Mouse (Mus musculus): ENCODE results near the gene Atp6v1fnb.
A peak's percentile ranks its signal among the peaks of the same experiment; 100 is the strongest.

Gene Atp6v1fnb

GRCm38 (mm10) chr6:29471137-29471536 is at the start of gene Atp6v1fnb:
Atp6v1fnb (plus strand) TSS chr6:29471437.
- DNase-seq (ENCODE audit: low spot score): no peak

DNA sequence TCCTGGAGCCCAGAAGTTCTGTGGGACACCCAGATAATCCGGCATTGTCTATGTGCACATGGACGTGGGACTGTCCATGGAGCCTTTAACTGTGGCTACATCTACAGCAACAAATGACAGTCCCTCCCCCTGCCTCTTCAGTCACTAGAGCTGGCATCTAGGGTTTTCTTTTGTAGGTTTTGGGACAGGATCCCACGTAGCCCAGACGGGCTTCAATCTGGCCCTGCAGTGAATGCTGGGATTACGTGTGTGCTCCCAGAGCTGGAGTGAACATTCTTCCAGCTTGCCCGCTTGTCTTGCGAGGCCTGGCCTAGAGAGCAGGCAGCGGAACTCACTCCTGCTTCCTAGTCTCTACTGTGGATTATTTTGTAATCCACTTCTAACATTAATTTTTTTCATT is 46.1 kb upstream of the Atp6v1fnb start:
- no peak for DNase-seq (ENCODE audit: low spot score)

DNA sequence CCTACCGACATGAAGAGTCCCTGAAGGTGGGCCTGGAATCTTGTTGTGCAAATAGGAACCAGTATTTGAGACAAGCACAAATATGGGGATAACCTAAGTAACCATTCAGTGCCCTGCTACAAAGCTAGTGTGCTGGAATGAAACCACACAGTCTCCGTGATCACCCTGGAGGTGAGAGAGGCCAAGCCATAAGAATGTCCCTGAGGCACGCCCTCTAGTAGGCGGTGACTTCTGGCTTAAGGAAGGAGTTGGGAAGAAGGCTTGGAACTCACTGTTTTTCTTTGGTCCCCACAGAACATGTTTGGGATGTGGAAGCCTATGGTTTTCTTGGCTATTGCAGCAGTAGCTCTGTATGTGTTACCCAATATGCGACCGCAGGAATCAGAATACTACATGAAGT is 44.9 kb upstream of the Atp6v1fnb start:
- DNase-seq (ENCODE audit: low spot score): no peak

DNA sequence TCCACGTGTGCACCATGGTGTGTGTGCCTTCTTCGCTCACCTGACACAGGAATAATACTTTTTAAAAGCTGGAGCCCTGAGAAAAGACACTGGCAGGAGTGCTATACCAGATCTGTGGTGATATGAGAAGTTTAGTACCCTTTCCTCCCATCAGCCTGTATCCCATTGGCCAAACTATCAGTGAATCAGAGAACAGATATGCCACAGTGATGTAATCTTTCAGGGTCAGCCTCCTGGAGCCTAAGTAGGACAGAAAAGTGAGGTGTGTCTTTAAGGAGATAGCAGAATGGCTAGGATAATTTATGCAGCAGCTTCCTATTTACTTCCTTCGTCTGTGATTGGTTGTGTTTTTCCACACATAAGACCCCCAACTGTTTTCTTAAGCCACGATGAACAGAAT is 43.1 kb upstream of the Atp6v1fnb start:
- DNase-seq (ENCODE audit: low spot score): no peak

DNA sequence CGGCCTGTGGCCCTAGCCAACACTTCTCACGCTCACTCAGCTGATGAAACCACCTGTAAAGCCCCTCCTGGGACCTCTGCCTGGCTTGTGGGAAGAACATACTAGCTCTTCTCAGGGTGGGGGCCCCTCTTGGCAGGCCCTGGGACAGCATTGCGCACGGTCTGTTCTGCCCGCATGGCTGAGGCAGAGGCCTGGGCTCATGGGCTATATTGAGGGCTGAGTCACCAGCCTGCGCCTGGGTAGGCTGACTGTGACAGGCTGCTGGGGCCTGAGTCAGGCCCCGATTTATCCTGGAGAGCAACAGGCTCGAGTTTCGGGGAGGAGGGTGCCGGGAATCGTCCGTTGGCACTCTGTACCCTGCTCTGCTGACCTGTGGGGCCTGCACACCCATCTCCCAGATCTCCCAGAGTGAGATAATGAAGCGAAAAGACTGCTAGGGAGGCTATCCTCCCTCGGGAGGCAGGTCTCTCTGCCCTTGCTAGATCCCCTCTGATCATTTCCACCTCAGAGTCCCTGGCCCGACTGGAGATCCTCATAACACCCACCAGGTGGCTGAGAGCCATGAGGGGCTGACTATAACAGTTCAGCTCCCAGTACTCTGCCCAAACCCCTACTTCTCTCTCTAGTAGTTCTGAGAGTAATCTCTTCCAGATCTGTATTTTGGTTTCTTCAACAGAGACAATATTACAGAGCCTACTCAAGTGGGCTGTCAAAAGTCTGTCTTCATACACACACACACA is 40.4 kb upstream of the Atp6v1fnb start:
- DNase-seq (ENCODE audit: low spot score): no peak

DNA sequence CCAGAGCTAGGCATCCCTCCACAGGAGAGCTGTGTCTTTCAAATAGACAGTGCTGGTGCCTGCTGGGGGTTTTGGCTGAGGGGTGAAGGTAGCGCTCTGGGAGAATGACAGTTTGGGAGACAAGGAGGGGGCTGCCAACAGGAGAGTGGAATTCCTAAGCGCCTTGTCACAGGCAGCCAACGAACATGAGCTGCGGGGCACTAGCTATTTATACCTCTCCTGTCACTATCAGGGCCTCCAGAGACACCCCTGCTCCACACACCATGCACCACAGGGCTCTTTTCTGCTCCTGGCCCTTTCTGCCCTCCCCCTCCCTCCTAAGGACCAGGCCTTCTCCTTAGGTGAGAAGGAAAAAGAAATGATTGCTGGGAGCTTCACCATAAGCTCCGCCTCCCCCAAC is 39.8 kb upstream of the Atp6v1fnb start:
- no peak for DNase-seq (ENCODE audit: low spot score)

DNA sequence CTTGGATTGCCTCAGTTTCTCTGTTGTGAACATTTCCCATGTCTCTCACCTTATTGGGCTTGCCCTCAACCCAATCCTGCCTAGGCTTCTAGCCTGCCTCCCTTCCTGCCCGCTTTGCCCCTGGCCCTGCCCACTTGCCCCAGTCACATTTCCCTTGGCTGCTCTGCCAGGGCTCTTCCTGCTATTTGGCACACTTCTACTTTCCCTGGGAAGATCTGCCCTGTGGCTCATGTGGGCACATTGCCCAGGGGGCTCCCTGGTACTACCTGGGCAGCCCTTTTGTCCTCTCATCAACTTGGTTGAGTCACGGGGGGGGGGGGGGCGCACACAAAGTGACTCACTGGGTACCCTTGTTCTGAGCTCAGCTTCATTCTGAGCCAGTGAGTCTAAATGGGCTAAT is 39.1 kb upstream of the Atp6v1fnb start:
- DNase-seq (ENCODE audit: low spot score): no peak

DNA sequence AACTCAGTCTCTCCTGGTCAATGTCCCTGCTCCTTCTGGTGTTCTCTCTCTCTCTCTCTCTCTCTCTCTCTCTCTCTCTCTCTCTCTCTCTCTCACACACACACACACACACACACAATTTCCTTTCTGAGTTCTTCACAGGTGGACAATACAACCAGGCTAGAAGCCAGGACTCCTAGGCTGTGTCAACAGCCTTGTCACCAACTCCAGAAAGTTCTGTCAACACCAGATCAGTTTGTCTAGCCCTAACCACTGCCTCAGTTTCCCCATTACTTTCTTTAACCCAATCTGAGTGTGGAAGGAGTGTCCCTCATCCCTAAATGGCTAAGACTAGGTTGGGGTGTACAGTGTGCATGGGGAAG is 38.6 kb upstream of the Atp6v1fnb start:
- DNase-seq (ENCODE audit: low spot score): no peak

DNA sequence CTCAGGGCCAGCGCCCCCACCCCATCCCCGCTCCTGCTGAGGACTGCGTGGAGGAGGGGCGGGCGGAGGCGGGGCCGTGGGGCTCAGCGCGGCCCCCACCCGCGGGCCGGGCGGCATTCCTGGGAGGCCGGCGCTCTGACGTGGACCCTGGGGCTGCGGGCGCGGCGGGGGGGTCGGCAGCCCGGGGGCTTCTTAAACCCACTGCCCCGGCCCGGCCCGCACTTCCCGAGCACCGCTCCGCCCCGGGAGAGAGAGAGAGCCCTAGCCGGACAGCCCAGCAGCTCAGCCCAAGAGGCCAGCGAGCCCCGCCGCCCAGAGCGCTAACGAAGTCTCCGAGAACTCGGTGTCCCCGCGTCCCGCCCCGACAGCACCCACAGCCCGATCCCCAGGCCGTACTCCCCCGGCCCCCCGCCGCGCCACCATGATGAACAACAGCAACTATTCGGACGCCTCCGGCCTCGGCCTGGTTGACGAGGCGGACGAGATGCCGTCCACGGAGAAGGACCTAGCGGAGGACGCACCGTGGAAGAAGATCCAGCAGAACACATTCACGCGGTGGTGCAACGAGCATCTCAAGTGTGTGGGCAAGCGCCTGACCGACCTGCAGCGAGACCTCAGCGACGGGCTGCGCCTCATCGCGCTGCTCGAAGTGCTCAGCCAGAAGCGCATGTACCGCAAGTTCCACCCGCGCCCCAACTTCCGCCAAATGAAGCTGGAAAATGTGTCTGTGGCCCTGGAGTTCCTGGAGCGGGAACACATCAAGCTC is 38.0 kb upstream of the Atp6v1fnb start, which contains the start of gene Flnc:
Gene Flnc (plus strand): TSS at position 219 of the 766 bp plus-strand sequence.
- DNase-seq (ENCODE audit: low spot score): peak; percentile 42

DNA sequence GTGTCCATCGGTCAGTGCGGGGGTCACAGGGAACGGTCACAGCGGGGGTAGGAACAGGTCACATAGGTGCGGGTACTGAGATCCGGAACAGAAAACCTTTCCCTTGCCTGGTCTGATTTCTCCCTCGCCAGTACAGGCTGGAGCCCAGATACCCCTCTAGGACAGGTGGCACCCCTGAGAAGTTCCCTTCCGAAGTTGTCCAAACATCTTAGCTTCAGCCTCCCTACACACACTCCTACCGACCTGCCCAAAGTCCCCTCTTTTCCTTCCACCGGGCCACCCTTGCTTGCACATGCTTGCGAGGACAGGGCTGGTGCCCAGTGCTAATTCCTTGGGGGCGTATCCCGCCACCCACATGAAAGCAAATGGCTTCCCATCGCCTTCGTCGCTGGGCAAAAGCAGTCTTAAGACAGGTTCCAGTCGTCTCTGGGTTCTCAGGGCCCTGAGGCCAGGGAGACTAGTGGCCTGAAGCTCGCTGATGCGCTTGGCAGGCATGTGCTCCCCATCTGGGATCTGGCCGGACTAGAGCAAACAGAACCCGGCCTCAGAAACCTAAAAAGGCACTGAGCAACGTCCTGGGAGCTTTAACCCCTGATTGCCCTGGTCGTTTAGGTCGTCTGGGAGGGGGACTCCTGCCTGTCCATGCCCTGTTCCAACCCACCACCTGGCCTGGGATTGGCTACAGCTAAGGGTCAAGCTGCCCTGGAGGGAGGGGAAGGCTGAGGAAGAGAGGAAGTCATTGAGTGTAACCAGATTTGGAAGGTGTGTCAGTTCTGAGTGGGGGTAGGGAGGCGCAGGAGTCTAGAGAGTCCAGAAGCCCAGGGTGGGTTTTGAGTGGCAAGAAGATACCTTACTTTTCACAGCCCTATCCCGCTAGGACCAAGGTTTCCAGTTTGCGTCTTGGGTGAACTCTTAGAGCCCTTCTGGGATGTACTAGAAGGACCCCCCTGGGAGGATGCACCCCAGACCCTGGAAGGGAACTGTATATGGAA is 37.1 kb upstream of the Atp6v1fnb start:
- peak; percentile 57 for DNase-seq (ENCODE audit: low spot score)

DNA sequence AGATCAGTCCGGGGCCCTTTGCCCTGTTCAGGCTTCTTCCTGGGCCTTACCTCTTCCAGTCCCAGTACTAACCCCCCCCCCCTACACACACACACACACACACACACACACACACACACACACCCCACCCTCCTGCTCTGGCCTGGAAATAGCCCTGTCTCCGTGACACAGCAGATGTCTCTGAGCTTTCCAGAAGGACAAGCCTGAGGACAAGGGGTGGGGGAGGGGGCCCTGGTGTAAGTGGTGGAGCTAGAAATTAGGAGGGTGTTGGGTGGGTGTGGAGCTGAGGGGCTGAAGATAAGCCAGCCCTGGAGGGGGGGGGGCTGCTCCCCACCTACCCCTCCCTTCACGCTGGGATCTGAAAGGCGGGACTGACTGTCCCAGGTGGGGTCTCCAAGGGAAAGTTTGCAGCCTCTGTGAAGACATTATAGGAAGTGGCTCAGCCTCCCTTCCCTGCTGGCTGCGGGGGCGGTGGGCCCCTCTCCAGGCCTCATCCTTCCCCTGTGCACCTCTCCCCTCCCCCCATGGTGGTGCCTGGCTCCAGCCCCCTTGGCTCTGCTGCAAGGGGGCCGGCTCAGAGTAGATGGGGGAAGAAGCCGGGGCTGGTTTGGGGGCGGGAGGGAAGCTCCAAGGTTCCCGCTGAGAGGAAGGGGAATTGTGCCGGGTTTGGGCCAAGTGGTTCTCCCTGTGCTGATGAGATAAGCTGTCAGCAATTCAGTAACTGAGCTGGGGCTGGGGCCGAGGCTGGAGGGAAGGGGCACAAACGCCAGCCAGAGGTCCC is 36.1 kb upstream of the Atp6v1fnb start:
- DNase-seq (ENCODE audit: low spot score): peak; percentile 60

DNA sequence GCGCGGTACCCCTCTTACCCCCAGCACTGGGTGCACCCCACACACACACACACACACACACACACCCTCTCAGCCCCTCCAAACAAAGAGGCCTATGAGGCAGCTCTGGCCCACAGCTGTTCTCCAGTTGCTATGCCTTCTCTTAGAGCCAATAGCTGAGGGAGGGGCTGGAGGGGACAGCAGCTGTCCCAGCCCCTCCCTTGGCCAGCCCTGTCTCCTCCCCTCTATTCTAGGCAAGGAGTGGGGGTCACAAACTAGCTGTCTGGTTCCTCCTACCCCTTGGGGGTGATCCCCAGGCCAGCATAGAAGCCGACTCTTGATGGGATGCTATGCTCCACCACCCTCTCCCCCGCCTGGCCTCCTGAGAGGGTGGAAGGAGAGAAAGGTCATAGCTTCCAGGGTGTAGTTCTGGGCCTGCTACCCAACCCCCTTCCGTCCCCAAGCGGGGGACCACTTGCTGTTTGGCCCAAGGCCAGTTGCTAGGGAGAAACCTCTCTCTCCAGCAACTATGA is 35.2 kb upstream of the Atp6v1fnb start:
- DNase-seq (ENCODE audit: low spot score): no peak

GRCm38 (mm10) chr6:29436461-29436934 is 34.7 kb upstream of the Atp6v1fnb start:
- DNase-seq (ENCODE audit: low spot score): no peak

- DNase-seq (ENCODE audit: low spot score): no peak
Observed at GRCm38 (mm10) chr6:29439251-29439650, 32.0 kb upstream of the Atp6v1fnb start.

- no peak for DNase-seq (ENCODE audit: low spot score)
Observed at GRCm38 (mm10) chr6:29439789-29440188, 31.4 kb upstream of the Atp6v1fnb start.

- no peak for DNase-seq (ENCODE audit: low spot score)
Observed at GRCm38 (mm10) chr6:29444773-29445172, 26.5 kb upstream of the Atp6v1fnb start.

DNA sequence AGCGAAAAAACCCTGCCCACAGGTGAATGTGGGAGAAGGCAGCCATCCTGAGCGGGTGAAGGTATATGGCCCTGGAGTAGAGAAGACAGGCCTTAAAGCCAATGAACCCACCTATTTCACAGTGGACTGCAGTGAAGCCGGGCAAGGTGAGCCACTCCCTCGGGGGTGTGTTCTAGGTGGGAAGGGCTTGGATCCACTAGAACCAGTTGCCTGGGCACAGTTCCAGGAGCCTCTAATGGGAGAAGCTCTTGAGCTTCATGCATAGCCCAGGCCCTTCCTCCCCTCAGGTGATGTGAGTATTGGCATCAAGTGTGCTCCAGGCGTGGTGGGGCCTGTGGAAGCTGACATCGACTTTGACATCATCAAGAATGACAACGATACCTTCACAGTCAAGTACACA is 25.9 kb upstream of the Atp6v1fnb start:
- no peak for DNase-seq (ENCODE audit: low spot score)

- DNase-seq (ENCODE audit: low spot score): no peak
Observed at GRCm38 (mm10) chr6:29449858-29450257, 21.4 kb upstream of the Atp6v1fnb start.

DNA sequence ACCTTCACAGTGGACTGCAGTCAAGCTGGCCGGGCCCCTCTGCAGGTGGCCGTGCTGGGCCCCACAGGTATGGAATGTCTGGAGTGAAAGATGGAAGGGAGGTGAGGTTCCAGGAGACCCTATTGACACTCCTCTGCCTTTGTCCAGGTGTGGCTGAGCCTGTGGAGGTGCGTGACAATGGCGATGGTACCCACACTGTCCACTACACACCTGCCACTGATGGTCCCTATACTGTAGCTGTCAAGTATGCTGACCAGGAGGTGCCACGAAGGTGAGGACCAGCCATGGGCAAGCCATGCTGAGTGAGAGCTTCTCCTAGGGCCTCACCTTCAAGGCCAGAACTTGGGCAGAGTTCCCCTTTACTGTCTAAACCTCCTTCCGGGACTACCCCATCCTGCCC is 20.6 kb upstream of the Atp6v1fnb start:
- no peak for DNase-seq (ENCODE audit: low spot score)

DNA sequence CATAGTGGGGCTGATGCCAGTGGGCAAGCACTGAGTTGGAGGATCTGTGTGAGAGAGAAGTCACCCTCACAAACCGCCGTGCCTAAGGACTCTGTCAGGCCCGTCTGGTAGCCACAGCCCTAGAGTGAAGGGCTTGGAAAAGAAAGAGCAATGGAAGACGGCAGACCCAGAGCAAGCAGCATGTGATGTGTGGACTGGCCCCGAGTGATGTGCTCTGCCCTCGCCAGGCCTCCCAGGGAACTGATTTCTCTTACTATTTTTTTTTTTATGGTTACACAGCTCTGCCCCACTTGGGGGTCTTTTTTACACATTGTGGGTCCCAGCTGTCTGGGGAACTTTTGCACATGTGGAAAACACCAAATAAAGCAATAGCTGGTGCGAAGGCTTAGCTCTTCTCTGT is 9.7 kb upstream of the Atp6v1fnb start:
- no peak for DNase-seq (ENCODE audit: low spot score)

DNA sequence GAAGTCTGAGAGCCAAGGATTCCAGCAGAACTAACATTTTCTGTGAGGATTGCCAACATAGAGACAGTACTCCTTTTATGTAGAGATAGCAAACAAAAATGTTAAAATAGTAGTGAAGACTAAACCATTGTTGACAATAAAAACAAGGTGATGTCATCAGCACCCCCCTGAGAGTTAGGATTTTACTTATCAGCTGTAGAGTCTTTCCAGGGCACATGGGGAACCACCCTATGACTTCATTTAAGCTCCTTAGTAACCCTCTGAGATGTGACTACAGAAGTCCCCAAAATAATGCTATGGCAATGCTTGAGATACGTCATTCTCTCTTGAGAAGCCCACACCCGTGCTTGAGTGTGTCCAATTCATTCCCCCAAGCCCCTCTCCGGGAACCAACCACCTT is 7.8 kb upstream of the Atp6v1fnb start:
- DNase-seq (ENCODE audit: low spot score): no peak
